Mouse (Mus musculus) Patski (cell line): Measurements from ENCODE around the gene Chka. TPM values are rescaled to one million over a fixed set of nuclear protein-coding genes. Genes with fewer than 3 reads are reported as not detected.

Experiments used
- ATAC-seq: fragments of 100-300 bp; one replicate; pipeline ENCODE4 v1.8.0; 2021
- CTCF ChIA-PET: fragments of 350-600 bp; sonication (Branson Sonifier 250); formaldehyde crosslinking; loops from one replicate; lab custom pipeline; 2022; ENCODE audit warnings: inconsistent platforms; lab: Charles Lee
- POLR2A ChIA-PET: fragments of 350-600 bp; sonication (Branson Sonifier 250); formaldehyde crosslinking; loops from one replicate; lab custom pipeline; 2022; ENCODE audit warnings: antibody characterized with exemption, inconsistent platforms; lab: Charles Lee
- DNase-seq: peaks from one replicate; pipeline ENCODE4 v3.0.0-alpha.2; 2011; ENCODE audit warnings: low read depth, low spot score
- H3K27me3 ChIP-seq: fragments of 371-371 bp; one replicate; pipeline ENCODE4 v1.5.1; 2021
- CTCF ChIP-seq: fragments of 100-300 bp; IDR thresholded peaks from one replicate; pipeline ENCODE4 v1.5.1; 2021
- in situ Hi-C: fragments of 300-500 bp; cut with MboI; formaldehyde crosslinking; loops from 3 replicates; pipeline ENCODE4 v1.11.1; 2018; ENCODE audit warnings: low pct_unique_long_range_greater_than_20kb, mixed read lengths
- polyA plus RNA-seq: library from polyadenylated mRNA; unstranded; gene quantifications from one replicate; pipeline ENCODE4 v1.2.3, GENCODE M21; 2021

The Chka gene
- polyA plus RNA-seq, 1 experiment from 2014 or later, result 169 TPM

- ATAC-seq, result no peak
- TF ChIP-seq CTCF, result no peak
- ChIA-PET POLR2A (no interaction called here), CTCF (interaction anchor here (0.7 to 1.1 kb wide), 2 partner anchors 8 to 30 kb away, joined by 3 read pairs; no protein-coding TSS in a partner anchor)
- no peak for DNase-seq
- no peaks in the 10 kb centered on the region for H3K27me3 ChIP-seq
- in situ Hi-C loops, result no loop called here
These were observed 6.2 kb upstream of the Chka start for GRCm38 (mm10) chr19:3845339-3845738.

DNA sequence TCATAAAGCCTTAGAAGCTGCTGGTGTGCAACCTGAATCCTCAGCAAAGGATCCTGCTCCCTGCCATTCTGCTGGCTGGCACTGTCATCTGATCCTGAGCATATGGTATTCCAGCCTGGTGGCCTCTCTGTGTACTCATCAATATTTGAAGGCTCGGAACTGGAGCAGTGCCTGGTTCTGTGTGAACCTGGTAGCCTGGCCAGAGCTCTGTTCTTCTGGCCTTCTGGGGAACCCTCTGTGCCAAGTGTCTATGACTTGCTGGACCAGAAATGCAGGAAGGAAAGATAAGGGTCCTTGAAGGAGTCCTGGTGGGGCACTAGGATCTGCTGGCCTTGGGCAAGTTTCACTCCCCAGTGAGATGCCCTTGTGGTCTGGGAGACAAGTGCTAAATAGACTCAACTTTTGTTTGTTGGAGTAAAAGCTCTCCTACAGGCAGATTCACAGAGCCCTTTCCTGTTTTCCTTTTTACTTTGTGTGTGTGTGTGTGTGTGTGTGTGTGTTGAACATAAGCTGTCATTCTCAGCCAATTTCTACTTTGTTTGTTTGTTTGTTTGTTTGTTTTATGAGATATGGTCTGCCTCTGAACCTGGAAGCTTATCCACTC lies 5.7 kb upstream of the Chka start:
- ChIA-PET POLR2A (no interaction called here), CTCF (interaction anchor here (0.7 to 1.1 kb wide), 2 partner anchors 9 to 29 kb away, joined by 3 read pairs; no protein-coding TSS in a partner anchor)
- H3K27me3 ChIP-seq, result no peaks in the 10 kb centered on the region
- no peak for DNase-seq
- no peak for ATAC-seq
- no peak for TF ChIP-seq CTCF
- in situ Hi-C loops, result no loop called here

DNA sequence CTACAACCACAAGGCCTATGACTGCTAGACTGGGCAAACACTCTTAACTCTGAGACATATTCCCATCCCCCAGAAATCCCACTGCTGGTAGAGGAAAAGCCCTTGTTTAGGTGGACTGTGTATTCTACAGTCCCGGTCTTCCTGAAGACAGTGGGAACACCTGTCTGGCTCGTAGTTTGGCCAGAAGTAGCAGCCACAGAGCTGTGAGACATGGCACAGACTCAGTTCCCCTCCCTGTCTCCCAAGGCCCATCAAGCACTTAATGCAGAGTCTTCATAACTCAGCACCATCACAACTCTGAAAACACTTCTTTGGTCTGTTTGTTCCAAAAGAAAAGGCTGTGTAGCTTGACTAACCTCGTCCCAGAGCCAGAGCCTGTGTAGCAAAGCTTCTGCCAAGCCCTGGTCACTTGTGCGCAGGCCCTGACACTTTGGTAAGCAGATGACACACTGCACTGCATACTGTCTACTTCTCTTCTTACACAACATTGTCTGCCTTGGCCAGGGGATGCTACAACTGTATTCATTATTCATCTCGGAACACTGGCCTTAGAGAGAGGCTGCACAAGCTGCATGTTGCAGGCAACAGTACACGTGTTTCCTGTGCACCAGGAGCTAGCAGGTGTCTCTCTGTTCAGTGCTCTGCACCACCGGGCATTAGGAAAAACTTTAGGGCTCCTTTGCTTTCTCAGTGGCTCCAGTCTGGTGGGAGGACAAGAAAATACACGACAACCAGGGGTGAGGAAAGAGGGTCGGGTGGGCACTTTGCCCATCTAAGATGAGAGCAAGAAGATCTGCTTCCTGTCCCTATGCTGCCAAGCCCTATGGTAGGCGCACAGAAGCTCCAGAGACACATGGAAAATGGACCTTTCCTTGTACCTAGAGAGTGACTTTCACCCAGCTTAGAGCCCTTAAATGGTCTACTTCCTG lies 4.6 kb upstream of the Chka start:
- in situ Hi-C loops, result no loop called here
- H3K27me3 ChIP-seq, result no peaks in the 10 kb centered on the region
- TF ChIP-seq CTCF, result no peak
- ChIA-PET CTCF (no interaction called here), POLR2A (interaction anchor here (0.6 kb wide), 1 partner anchor 43 kb away, joined by 4 read pairs; no protein-coding TSS in a partner anchor)
- DNase-seq, result no peak
- no peak for ATAC-seq

DNA sequence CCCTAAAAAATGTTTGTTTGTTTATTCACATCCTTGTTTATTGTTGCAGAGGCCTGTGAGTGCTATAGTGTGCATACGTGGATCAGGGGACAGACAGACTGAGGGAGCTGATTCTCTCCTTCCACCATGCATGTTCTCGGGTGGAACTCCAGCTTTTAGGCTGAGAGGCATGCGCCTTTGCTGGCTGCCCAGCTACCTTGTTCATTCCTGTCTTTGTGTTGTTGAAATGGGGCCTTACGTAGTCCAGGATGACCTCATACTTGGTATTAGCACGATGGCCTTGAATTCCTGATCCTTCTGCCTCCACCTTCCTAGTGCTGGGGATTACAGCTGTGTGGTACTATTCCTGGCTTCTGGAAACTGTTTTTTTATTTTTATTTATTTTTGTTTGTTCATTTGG lies 3.9 kb upstream of the Chka start:
- ChIA-PET CTCF (no interaction called here), POLR2A (interaction anchor here (0.6 kb wide), 1 partner anchor 44 kb away, joined by 4 read pairs; no protein-coding TSS in a partner anchor)
- no peak for TF ChIP-seq CTCF
- ATAC-seq (no peak), DNase-seq (no peak)
- H3K27me3 ChIP-seq, result no peaks in the 10 kb centered on the region
- in situ Hi-C loops, result no loop called here

DNA sequence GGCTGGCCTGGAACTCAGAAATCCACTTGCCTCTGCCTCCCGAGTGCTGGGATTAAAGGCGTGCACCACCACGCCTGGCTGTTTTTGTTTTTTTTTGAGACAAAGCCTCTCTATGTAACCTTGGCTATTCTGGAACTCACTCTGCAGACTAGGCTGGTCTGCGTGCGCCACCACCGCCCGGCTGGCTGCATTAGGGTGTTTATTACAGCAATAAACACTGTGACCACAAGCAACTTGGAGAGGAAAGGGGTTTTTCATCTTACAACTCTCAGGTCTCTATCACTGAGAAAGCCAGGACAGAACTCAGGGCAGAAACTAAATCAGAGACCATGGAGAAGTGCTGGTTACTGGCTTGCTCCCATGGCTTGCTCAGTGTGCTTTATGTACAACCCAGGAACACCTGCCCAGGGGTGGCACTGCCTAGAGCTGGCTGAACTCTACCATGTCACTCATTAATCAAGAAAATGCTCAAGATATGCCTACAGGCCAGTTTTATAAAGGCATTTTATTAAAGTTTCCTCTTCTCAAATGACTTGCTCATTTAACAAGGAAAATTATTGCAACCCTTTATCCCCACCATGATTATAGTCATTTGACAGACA lies 3.3 kb upstream of the Chka start:
- in situ Hi-C loops, result no loop called here
- no peak for TF ChIP-seq CTCF
- CTCF ChIA-PET, result interaction anchor here (0.7 to 1.0 kb wide), 2 partner anchors 9 to 15 kb away, joined by 3 read pairs; no protein-coding TSS in a partner anchor

DNA sequence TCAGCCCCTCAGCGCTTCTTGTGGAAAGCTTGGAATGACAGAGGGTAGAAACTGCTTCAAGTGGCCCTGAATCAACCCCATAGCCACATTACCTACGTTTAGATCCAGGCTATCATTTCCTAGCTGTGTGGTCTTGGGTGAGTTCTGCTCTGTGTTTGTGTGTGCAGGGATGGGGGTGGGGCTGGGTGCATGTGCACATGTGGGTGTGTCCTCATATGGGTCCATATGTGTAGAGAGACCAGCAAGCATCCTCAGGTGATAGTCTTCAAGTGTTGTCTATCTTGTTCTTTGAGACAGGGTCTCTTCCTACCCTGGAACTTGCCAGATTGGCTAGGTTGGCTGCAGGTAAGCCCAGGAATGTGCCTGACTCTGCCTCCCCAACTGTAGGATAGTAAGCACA lies 2.3 kb upstream of the Chka start:
- in situ Hi-C loops, result no loop called here
- ATAC-seq (no peak), DNase-seq (no peak)
- ChIA-PET CTCF (interaction anchor here (0.8 to 2.3 kb wide), 3 partner anchors 9 to 29 kb away, joined by 3 to 10 read pairs (median 4); no protein-coding TSS in a partner anchor), POLR2A (interaction anchor here (1.1 to 1.4 kb wide), 2 partner anchors 9 to 82 kb away, joined by 3 to 9 read pairs; partner anchors contain the start of gene Kmt5b)
- H3K27me3 ChIP-seq, result no peaks in the 10 kb centered on the region
- no peak for TF ChIP-seq CTCF

More for the DNA sequence above, 3.3 kb upstream of the Chka start:
- no peak for ATAC-seq
- no peaks in the 10 kb centered on the region for H3K27me3 ChIP-seq
- no peak for DNase-seq
- POLR2A ChIA-PET, result no interaction called here

DNA sequence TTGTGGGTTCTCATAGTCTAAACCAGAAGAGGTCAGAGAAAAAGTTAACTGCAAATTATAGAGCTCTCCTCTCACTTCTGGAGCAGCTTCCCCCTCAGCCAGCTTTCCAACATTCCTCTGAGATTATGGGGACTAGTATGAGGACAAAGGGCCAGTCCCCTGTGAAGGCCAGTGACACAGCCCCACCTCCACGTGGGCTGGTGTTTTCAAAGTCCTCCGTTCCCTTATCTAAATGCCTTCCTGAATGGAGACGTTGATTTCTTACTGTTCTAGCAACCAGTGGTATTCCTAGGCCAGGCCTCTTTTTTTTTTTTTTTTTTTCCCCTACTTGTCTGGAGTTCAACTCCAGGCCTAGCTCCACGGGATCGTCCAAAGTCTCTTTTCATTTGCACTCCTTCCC lies 1.5 kb upstream of the Chka start:
- H3K27me3 ChIP-seq, result no peaks in the 10 kb centered on the region
- ChIA-PET CTCF (interaction anchor here (1.1 to 2.3 kb wide), 7 partner anchors 10 to 76 kb away, joined by 3 to 10 read pairs (median 4); no protein-coding TSS in a partner anchor), POLR2A (interaction anchor here (0.6 to 1.4 kb wide), 6 partner anchors 10 to 949 kb away, joined by 3 to 9 read pairs (median 3); partner anchors contain the start of gene Kmt5b)
- in situ Hi-C loops, result no loop called here
- ATAC-seq (no peak), DNase-seq (no peak)
- no peak for TF ChIP-seq CTCF

GRCm38 (mm10) chr19:3850847-3851469 lies 615 bp upstream of the Chka start:
- ChIA-PET CTCF (interaction anchor here (0.8 to 2.3 kb wide), 9 partner anchors 11 to 77 kb away, joined by 3 to 10 read pairs (median 4); no protein-coding TSS in a partner anchor), POLR2A (interaction anchor here (0.6 to 2.7 kb wide), 9 partner anchors 11 to 186 kb away, joined by 3 to 12 read pairs (median 3); partner anchors contain the start of gene Kmt5b)
- H3K27me3 ChIP-seq, result no peaks in the 10 kb centered on the region
- ATAC-seq (peak; percentile 26), DNase-seq (peak; percentile 70)
- in situ Hi-C loops, result no loop called here
- no peak for TF ChIP-seq CTCF

DNA sequence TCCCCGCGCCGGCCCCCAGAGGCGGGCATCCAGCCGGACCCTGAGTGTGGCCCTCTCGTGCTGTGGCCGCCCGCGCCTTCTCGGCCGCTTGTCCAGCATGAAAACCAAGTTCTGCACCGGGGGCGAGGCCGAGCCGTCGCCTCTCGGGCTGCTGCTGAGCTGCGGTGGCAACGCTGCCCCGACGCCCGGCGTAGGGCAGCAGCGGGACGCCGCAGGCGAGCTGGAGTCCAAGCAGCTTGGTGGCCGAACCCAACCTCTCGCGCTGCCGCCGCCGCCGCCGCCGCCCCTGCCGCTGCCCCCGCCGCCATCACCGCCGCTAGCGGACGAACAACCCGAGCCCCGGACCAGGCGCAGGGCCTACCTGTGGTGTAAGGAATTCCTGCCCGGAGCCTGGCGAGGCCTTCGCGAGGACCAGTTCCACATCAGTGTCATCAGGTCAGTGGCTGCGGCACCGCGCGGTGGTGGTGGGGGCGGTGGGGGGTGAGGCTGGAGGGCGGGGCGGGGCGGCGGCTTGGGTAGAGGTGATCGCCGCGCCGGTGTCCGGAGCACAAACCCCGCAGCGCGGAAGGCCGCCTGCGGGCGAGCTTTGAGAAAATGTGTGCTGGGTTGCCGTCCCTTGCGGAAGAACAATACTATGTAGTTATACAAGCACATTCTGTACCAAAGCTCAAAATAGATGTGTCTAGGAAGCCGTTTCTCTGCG lies 557 bp downstream of the Chka start:
- CTCF ChIA-PET, result interaction anchor here (1.0 kb wide), 1 partner anchor 13 kb away, joined by 3 read pairs; no protein-coding TSS in a partner anchor
- no peak for TF ChIP-seq CTCF
- DNase-seq, result peak; percentile 19
- in situ Hi-C loops, result no loop called here
- peak; percentile 38 for ATAC-seq
- no peaks in the 10 kb centered on the region for H3K27me3 ChIP-seq
- POLR2A ChIA-PET, result interaction anchor here (0.9 to 2.7 kb wide), 5 partner anchors 10 to 84 kb away, joined by 3 to 12 read pairs (median 3); partner anchors contain the start of gene Kmt5b
